ENCODE assay signal across 8 mouse cellular contexts in genomic region chr9:7836905-7837805, GRCm38 (mm10). TPM values are rescaled to one million over a fixed set of nuclear protein-coding genes. Genes with fewer than 3 reads are reported as not detected.
DNase-seq lines count a peak whose midpoint lies in the region; ATAC-seq lines count a peak whose summit lies in the region.

Gene Birc2, minus strand, starts transcription at chr9:7837064.

- peak within 1 kb of the TSS; percentile 76 for H3K4me2 ChIP-seq in forebrain, embryonic 14.5 days (ENCODE audit: low read length)
- H3K4me2 ChIP-seq in neural tube, embryonic 15.5 days, result peak within 1 kb of the TSS; percentile 73

- peaks cover 15% of the 10 kb centered on the region for H3K4me1 ChIP-seq in forebrain, embryonic 14.5 days (ENCODE audit: control insufficient read depth, insufficient read depth, low read length)
- peaks cover 29% of the 10 kb centered on the region for H3K4me1 ChIP-seq in neural tube, embryonic 15.5 days

- intact Hi-C loops in heart, postnatal 14 days (cut with DNase I), result loop anchor here (2.0 to 10.0 kb wide), 4 partner anchors 35 to 168 kb away; partner anchors contain the start of genes Birc3, Tmem123 and Yap1

- H3K4me3 ChIP-seq in forebrain, embryonic 14.5 days (ENCODE audit: low read depth, low read length), result peak within 1 kb of the TSS; percentile 64
- peak within 1 kb of the TSS; percentile 79 for H3K4me3 ChIP-seq in neural tube, embryonic 15.5 days (replicated peaks)

- H3K9me3 ChIP-seq in forebrain, embryonic 14.5 days (replicated peaks; ENCODE audit: control insufficient read depth, low read length), result no peaks in the 10 kb centered on the region
- H3K9me3 ChIP-seq in neural tube, embryonic 15.5 days (replicated peaks), result no peaks in the 10 kb centered on the region

- ATAC-seq in forebrain, embryonic 14.5 days, result peak; percentile 97
- ATAC-seq in neural tube, embryonic 15.5 days (ENCODE audit: low FRiP score), result peak; percentile 98

- no peaks in the 10 kb centered on the region for H3K27me3 ChIP-seq in forebrain, embryonic 14.5 days (replicated peaks; ENCODE audit: control insufficient read depth, insufficient read depth, low read length)
- H3K27me3 ChIP-seq in neural tube, embryonic 15.5 days (replicated peaks), result no peaks in the 10 kb centered on the region

- H3K27ac ChIP-seq in forebrain, embryonic 14.5 days (ENCODE audit: low read depth, low read length), result peak within 1 kb of the TSS; percentile 98
- peak within 1 kb of the TSS; percentile 99 for H3K27ac ChIP-seq in neural tube, embryonic 15.5 days (replicated peaks)

- WGBS in forebrain, embryonic 14.5 days, result under 1% methylated on average over 68 of the region's 68 CpGs
- under 1% methylated on average over 68 of the region's 68 CpGs for WGBS in neural tube, embryonic 15.5 days

- peaks cover 16% of the 10 kb centered on the region for H3K36me3 ChIP-seq in forebrain, embryonic 14.5 days (ENCODE audit: control insufficient read depth, insufficient read depth, low read length)
- H3K36me3 ChIP-seq in neural tube, embryonic 15.5 days, result peaks cover 5% of the 10 kb centered on the region; the same call in 1 of the 2 replicates

- peak within 1 kb of the TSS; percentile 86 for H3K9ac ChIP-seq in forebrain, embryonic 14.5 days (ENCODE audit: low read length)
- H3K9ac ChIP-seq in neural tube, embryonic 15.5 days (replicated peaks), result peak within 1 kb of the TSS; percentile 91

- peak; percentile 97 for DNase-seq in ES-CJ7 (ENCODE audit: low read depth, low spot score)
- peak; percentile 96 for DNase-seq in cerebellum, adult 11 months
- peak; percentile 98 for DNase-seq in forebrain, embryonic 14.5 days (ENCODE audit: low spot score)
- peak; percentile 96 for DNase-seq in heart, postnatal 14 days
- DNase-seq in layer of hippocampus, adult 11-12 months (ENCODE audit: low spot score), result peak; percentile 95
- DNase-seq in lung, adult 18-20 months, result peak; percentile 96 to 97
- peak; percentile 96 for DNase-seq in testis, postnatal 14 days (ENCODE audit: low spot score)

RNA-seq across cellular contexts. Expression of gene Birc2, which starts in this region (rescaled TPM):
- polyA plus RNA-seq in forebrain, embryonic 14.5 days (2014; fragmentation: Nextera tagmentation; extraction: Ambion mirVana), result 52.8 and 58.5 TPM in 2 replicates
- total RNA-seq in heart, postnatal 14 days (2021), result 10 to 100 TPM; 26.8 to 28.8 TPM
- polyA plus RNA-seq in neural tube, embryonic 15.5 days (2015; fragmentation: Nextera tagmentation; extraction: Ambion mirVana), result 37.8 and 40.2 TPM in 2 replicates

Comparison
In these comparisons a context has a peak if more than half of its experiments do, and no peak if none do; other contexts are left out.
1. Peak in every context shown above with its lines: DNase-seq, ATAC-seq, H3K4me3 ChIP-seq and H3K27ac ChIP-seq.